8 mouse cellular contexts compared by ENCODE assay signal in genomic region chr1:162665486-162666174, GRCm38 (mm10). TPM values are rescaled to one million over a fixed set of nuclear protein-coding genes. Genes with fewer than 3 reads are reported as not detected.
A peak's percentile ranks its signal among the peaks of the same experiment; 100 is the strongest.
DNase-seq lines count a peak whose midpoint lies in the region; ATAC-seq lines count a peak whose summit lies in the region.
"Had no signal": no experiment of that assay in that cellular context is flagged by ENCODE, and none has a peak within 500 bp of the region (broad histone marks: within the 10 kb centered on the region; RNA-seq: fewer than 3 reads in every experiment).

No protein-coding gene starts in this region.

- no peaks in the 10 kb centered on the region for H3K27me3 ChIP-seq in lung, embryonic 15.5 days
- H3K27me3 ChIP-seq in hindbrain, embryonic 11.5 days (ENCODE audit: control insufficient read depth, insufficient read depth, low read length): no peaks in the 10 kb centered on the region
- H3K27me3 ChIP-seq in megakaryocyte, embryonic 14.5 days (replicated peaks): no peaks in the 10 kb centered on the region

- peak overlapping the region; percentile 36 for H3K4me3 ChIP-seq in lung, embryonic 15.5 days
- peak overlapping the region; percentile 13; the same call in 1 of the 2 replicates for H3K4me3 ChIP-seq in hindbrain, embryonic 11.5 days (ENCODE audit: low read depth, low read length)
- peak overlapping the region; percentile 91 for H3K4me3 ChIP-seq in megakaryocyte, embryonic 14.5 days (replicated peaks)

- peak overlapping the region; percentile 36 for H3K9ac ChIP-seq in lung, embryonic 15.5 days
- no peak overlapping the region for H3K9ac ChIP-seq in hindbrain, embryonic 11.5 days (ENCODE audit: low read depth, low read length)

- no peaks in the 10 kb centered on the region for H3K9me3 ChIP-seq in lung, embryonic 15.5 days
- no peaks in the 10 kb centered on the region for H3K9me3 ChIP-seq in hindbrain, embryonic 11.5 days (ENCODE audit: control insufficient read depth, low read length)
- no peaks in the 10 kb centered on the region for H3K9me3 ChIP-seq in megakaryocyte, embryonic 14.5 days

- H3K36me3 ChIP-seq in lung, embryonic 15.5 days: peaks cover 10% of the 10 kb centered on the region
- 0 out of 2 replicates have a peak, but pooled peaks cover 3% of the 10 kb centered on the region for H3K36me3 ChIP-seq in hindbrain, embryonic 11.5 days (ENCODE audit: control insufficient read depth, insufficient read depth, low read length)
- peaks cover 18% of the 10 kb centered on the region for H3K36me3 ChIP-seq in megakaryocyte, embryonic 14.5 days (replicated peaks; ENCODE audit: low read length)

- no peak overlapping the region for H3K27ac ChIP-seq in lung, embryonic 15.5 days
- H3K27ac ChIP-seq in hindbrain, embryonic 11.5 days (ENCODE audit: low read depth, low read length): no peak overlapping the region

- peak overlapping the region; percentile 61 for H3K4me2 ChIP-seq in lung, embryonic 15.5 days
- peak overlapping the region; percentile 23 for H3K4me2 ChIP-seq in hindbrain, embryonic 11.5 days (replicated peaks; ENCODE audit: low read depth, low read length)

- ATAC-seq in lung, embryonic 15.5 days (ENCODE audit: borderline replicate concordance, extremely low read depth, low FRiP score, low TSS enrichment): peak; percentile 83
- ATAC-seq in hindbrain, embryonic 11.5 days (ENCODE audit: low FRiP score): peak; percentile 91

- intact Hi-C loops in left cerebral cortex, postnatal 36 days (cut with DNase I): loop anchor here (2.0 to 10.0 kb wide), 2 partner anchors 117 to 311 kb away; partner anchors contain the start of gene Mettl13

- 2% methylated on average over 11 of the region's 11 CpGs for WGBS in lung, embryonic 15.5 days
- WGBS in hindbrain, embryonic 11.5 days: 6% methylated on average over 11 of the region's 11 CpGs

- no peak for DNase-seq in lung, postnatal 14 days
- peak; percentile 16 for DNase-seq in c-Kit-positive CD71-negative TER-119-negative erythroid progenitor cells, embryonic 14.5 days (ENCODE audit: low read depth)
- DNase-seq in hindbrain, embryonic 11.5 days (ENCODE audit: low spot score): peak; percentile 50
- no peak for DNase-seq in left cerebral cortex, postnatal 36 days (ENCODE audit: low spot score in 2 of 2)
- DNase-seq in cerebellum, postnatal 4 days (ENCODE audit: low spot score in 2 of 2): no peak

- 0 out of 2 replicates have a peak, but pooled peaks cover 5% of the 10 kb centered on the region for H3K4me1 ChIP-seq in lung, embryonic 15.5 days
- no peaks in the 10 kb centered on the region for H3K4me1 ChIP-seq in hindbrain, embryonic 11.5 days (replicated peaks; ENCODE audit: control insufficient read depth, insufficient read depth, low read length)
- H3K4me1 ChIP-seq in megakaryocyte, embryonic 14.5 days: peaks cover 19% of the 10 kb centered on the region

RNA-seq across cellular contexts. Expression of gene Myocos, which starts 7.6 kb away (rescaled TPM):
- polyA plus RNA-seq in lung, embryonic 15.5 days (2015; fragmentation: Nextera tagmentation; extraction: Ambion mirVana): not detected in 2 replicates
- not detected in 2 replicates for polyA plus RNA-seq in hindbrain, embryonic 11.5 days (2014; fragmentation: Nextera tagmentation; extraction: Ambion mirVana)
- polyA plus RNA-seq in megakaryocyte, embryonic 14.5 days (2012; ENCODE audit: insufficient read depth, low replicate concordance): not detected in 2 replicates
- not detected for total RNA-seq in left cerebral cortex, postnatal 36 days (2021)
- polyA plus RNA-seq: gonadal fat pad, adult 2 months had no signal

RNA-seq across cellular contexts. Expression of gene Myoc, which starts 26.7 kb away (rescaled TPM):
- not detected in 2 replicates for polyA plus RNA-seq in lung, embryonic 15.5 days (2015; fragmentation: Nextera tagmentation; extraction: Ambion mirVana)
- polyA plus RNA-seq in hindbrain, embryonic 11.5 days (2014; fragmentation: Nextera tagmentation; extraction: Ambion mirVana): not detected in 2 replicates
- polyA plus RNA-seq in megakaryocyte, embryonic 14.5 days (2012; ENCODE audit: insufficient read depth, low replicate concordance): not detected in 2 replicates
- total RNA-seq in left cerebral cortex, postnatal 36 days (2021): 1 to 10 TPM; 4.1 to 5.9 TPM

Comparison
In these comparisons a context has a peak if more than half of its experiments do, and no peak if none do; other contexts are left out.
1. H3K4me3 ChIP-seq: peak in every context shown above with its lines; median percentile 91 in megakaryocyte, embryonic 14.5 days; 36 in lung, embryonic 15.5 days; 13 in hindbrain, embryonic 11.5 days.
2. DNase-seq: peak in c-Kit-positive CD71-negative TER-119-negative erythroid progenitor cells, embryonic 14.5 days (single experiment) and hindbrain, embryonic 11.5 days (single experiment); none in lung, postnatal 14 days (single experiment), left cerebral cortex, postnatal 36 days (0 of 2) and cerebellum, postnatal 4 days (0 of 2).